Mouse (Mus musculus): ENCODE measurements around the gene Rims3. TPM values are rescaled to one million over a fixed set of nuclear protein-coding genes. Genes with fewer than 3 reads are reported as not detected.

Gene Rims3
- total RNA-seq, 2 experiments from 2014 or later, result 0.12 to 0.22 TPM

- intact Hi-C loops (cut with DNase I), result loop anchor here (2.0 to 10.0 kb wide), 5 partner anchors 37 to 500 kb away; no protein-coding TSS in a partner anchor
Observed at GRCm38 (mm10) chr4:120887381-120888112, 32.9 kb downstream of the Rims3 start.

GRCm38 (mm10) chr4:120888884-120889283 is 34.3 kb downstream of the Rims3 start:
- intact Hi-C loops (cut with DNase I), result loop anchor here (5.0 to 10.0 kb wide), 4 partner anchors 134 to 502 kb away; no protein-coding TSS in a partner anchor

More at GRCm38 (mm10) chr4:120887381-120888112, 32.9 kb downstream of the Rims3 start:
- peak; percentile 31 to 53 for DNase-seq

GRCm38 (mm10) chr4:120890754-120891440 is 36.3 kb downstream of the Rims3 start:
- intact Hi-C loops (cut with DNase I), result no loop called here
- no peak for DNase-seq

More at GRCm38 (mm10) chr4:120888884-120889283, 34.3 kb downstream of the Rims3 start:
- DNase-seq, result no peak

GRCm38 (mm10) chr4:120891960-120892359 is 37.3 kb downstream of the Rims3 start:
- intact Hi-C loops (cut with DNase I), result no loop called here

GRCm38 (mm10) chr4:120892516-120892915 is 37.9 kb downstream of the Rims3 start:
- DNase-seq, result no peak
- intact Hi-C loops (cut with DNase I), result no loop called here

More at GRCm38 (mm10) chr4:120891960-120892359, 37.3 kb downstream of the Rims3 start:
- no peak for DNase-seq

- intact Hi-C loops (cut with DNase I), result no loop called here
- no peak for DNase-seq
Observed at GRCm38 (mm10) chr4:120893656-120894401, 39.2 kb downstream of the Rims3 start.

GRCm38 (mm10) chr4:120894584-120894983 is 40.0 kb downstream of the Rims3 start:
- no peak for DNase-seq
- intact Hi-C loops (cut with DNase I), result no loop called here

- no peak for DNase-seq
- intact Hi-C loops (cut with DNase I), result no loop called here
Observed at GRCm38 (mm10) chr4:120895226-120895625, 40.6 kb downstream of the Rims3 start.

GRCm38 (mm10) chr4:120895810-120896584 is 41.4 kb downstream of the Rims3 start:
- DNase-seq, result no peak
- intact Hi-C loops (cut with DNase I), result no loop called here

- DNase-seq, result no peak
- intact Hi-C loops (cut with DNase I), result no loop called here
Observed at GRCm38 (mm10) chr4:120904533-120904932, 49.9 kb downstream of the Rims3 start.

GRCm38 (mm10) chr4:120905644-120906043 is 51.0 kb downstream of the Rims3 start:
- intact Hi-C loops (cut with DNase I), result loop anchor here (5.0 kb wide), 1 partner anchor 223 kb away; no protein-coding TSS in a partner anchor
- no peak for DNase-seq

GRCm38 (mm10) chr4:120909558-120910150 is 55.0 kb downstream of the Rims3 start:
- intact Hi-C loops (cut with DNase I), result loop anchor here (1.0 to 10.0 kb wide), 3 partner anchors 58 to 325 kb away; partner anchors contain the start of gene Gm8439
- peak; percentile 46 to 68 for DNase-seq

- intact Hi-C loops (cut with DNase I), result loop anchor here (10.0 kb wide), 1 partner anchor 326 kb away; the partner anchor contains the start of gene Gm8439
- DNase-seq, result no peak
Observed at GRCm38 (mm10) chr4:120911086-120911485, 56.5 kb downstream of the Rims3 start.

GRCm38 (mm10) chr4:120912866-120913265 is 58.2 kb downstream of the Rims3 start:
- DNase-seq, result no peak
- intact Hi-C loops (cut with DNase I), result loop anchor here (10.0 kb wide), 1 partner anchor 328 kb away; the partner anchor contains the start of gene Gm8439

GRCm38 (mm10) chr4:120913443-120913842 is 58.8 kb downstream of the Rims3 start:
- intact Hi-C loops (cut with DNase I), result loop anchor here (10.0 kb wide), 1 partner anchor 329 kb away; the partner anchor contains the start of gene Gm8439
- no peak for DNase-seq

- intact Hi-C loops (cut with DNase I), result loop anchor here (10.0 kb wide), 1 partner anchor 329 kb away; the partner anchor contains the start of gene Gm8439
- no peak for DNase-seq
Observed at GRCm38 (mm10) chr4:120913861-120914260, 59.2 kb downstream of the Rims3 start.

- intact Hi-C loops (cut with DNase I), result loop anchor here (10.0 kb wide), 1 partner anchor 330 kb away; the partner anchor contains the start of gene Gm8439
- DNase-seq, result no peak
Observed at GRCm38 (mm10) chr4:120914501-120914900, 59.9 kb downstream of the Rims3 start.

GRCm38 (mm10) chr4:120921461-120921860 is 66.8 kb downstream of the Rims3 start:
- intact Hi-C loops (cut with DNase I), result no loop called here
- no peak for DNase-seq
